Mouse (Mus musculus) lung, embryonic 14.5 days (tissue): Measurements from ENCODE around the gene Dnm1. TPM values are rescaled to one million over a fixed set of nuclear protein-coding genes. Genes with fewer than 3 reads are reported as not detected.

Experiments used
- ATAC-seq: fragments of 200-750 bp; cut with Nextera tagmentation; 2 replicates; pipeline ENCODE4 v1.8.0; 2017; ENCODE audit warnings: mild to moderate bottlenecking, moderate TSS enrichment, moderate library complexity; ENCODE audit not compliant: insufficient read depth
- DNase-seq: peaks from one replicate; pipeline ENCODE4 v3.0.0-alpha.2; 2015
- H3K27ac ChIP-seq: fragments of 300-500 bp; sonication (generic); 2 replicates; pipeline ENCODE4 v1.5.1; 2014; ENCODE audit warnings: low read depth, mild to moderate bottlenecking, moderate library complexity
- H3K27me3 ChIP-seq: fragments of 300-500 bp; sonication (generic); 2 replicates; pipeline ENCODE4 v1.6.1; 2014; ENCODE audit warnings: low read length, control low read depth; ENCODE audit not compliant: insufficient read depth
- H3K36me3 ChIP-seq: fragments of 300-500 bp; sonication (generic); 2 replicates; pipeline ENCODE4 v1.6.1; 2014; ENCODE audit warnings: control low read depth; ENCODE audit not compliant: insufficient read depth
- H3K4me1 ChIP-seq: fragments of 300-500 bp; sonication (generic); 2 replicates; pipeline ENCODE4 v1.6.1; 2014; ENCODE audit warnings: antibody characterized with exemption, control low read depth; ENCODE audit not compliant: insufficient read depth
- H3K4me2 ChIP-seq: fragments of 300-500 bp; sonication (generic); 2 replicates; pipeline ENCODE4 v1.6.1; 2014; ENCODE audit warnings: mild to moderate bottlenecking
- H3K4me3 ChIP-seq: fragments of 300-500 bp; sonication (generic); 2 replicates; pipeline ENCODE4 v1.5.1; 2014; ENCODE audit warnings: low read depth, low read length
- H3K9ac ChIP-seq: fragments of 300-500 bp; sonication (generic); 2 replicates; pipeline ENCODE4 v1.6.1; 2014
- H3K9me3 ChIP-seq: fragments of 300-500 bp; sonication (generic); 2 replicates; pipeline ENCODE4 v1.6.1; 2016; ENCODE audit warnings: low read depth, low read length, control low read depth
- CTCF ChIP-seq: IDR thresholded peaks from 2 replicates; pipeline ENCODE4 v1.5.1; 2016; ENCODE audit warnings: antibody characterized with exemption, low read depth
- WGBS: fragments of 180-500 bp; shearing (Covaris S2); extraction: QIAGEN DNeasy Blood & Tissue Kit; methylation state at CpG from one replicate; pipeline ENCODE4 v1.1.7; 2014; 5-methylcytosine and 5-hydroxymethylcytosine counted together
- polyA plus RNA-seq: library from polyadenylated mRNA; unstranded; fragments of >200 nt; fragmentation: Nextera tagmentation; extraction: Ambion mirVana; gene quantifications from 2 replicates; pipeline ENCODE4 v1.2.1, GENCODE M21; 2014

Gene Dnm1
- polyA plus RNA-seq, 1 experiment from 2014 or later, result 17.5 TPM

- no peak for TF ChIP-seq CTCF
- H3K27me3 ChIP-seq, result no peaks in the 10 kb centered on the region
- no peak overlapping the region for H3K4me3 ChIP-seq
- H3K4me1 ChIP-seq, result no peaks in the 10 kb centered on the region
- no peak overlapping the region for H3K9ac ChIP-seq
- H3K36me3 ChIP-seq, result no peaks in the 10 kb centered on the region
- H3K4me2 ChIP-seq, result no peak overlapping the region
- H3K27ac ChIP-seq, result no peak overlapping the region
- DNase-seq (no peak), ATAC-seq (no peak)
- H3K9me3 ChIP-seq, result no peaks in the 10 kb centered on the region
- 73% methylated on average over 14 of the region's 14 CpGs for WGBS
Measured at GRCm38 (mm10) chr2:32344598-32345321, 8.4 kb downstream of the Dnm1 start.

DNA sequence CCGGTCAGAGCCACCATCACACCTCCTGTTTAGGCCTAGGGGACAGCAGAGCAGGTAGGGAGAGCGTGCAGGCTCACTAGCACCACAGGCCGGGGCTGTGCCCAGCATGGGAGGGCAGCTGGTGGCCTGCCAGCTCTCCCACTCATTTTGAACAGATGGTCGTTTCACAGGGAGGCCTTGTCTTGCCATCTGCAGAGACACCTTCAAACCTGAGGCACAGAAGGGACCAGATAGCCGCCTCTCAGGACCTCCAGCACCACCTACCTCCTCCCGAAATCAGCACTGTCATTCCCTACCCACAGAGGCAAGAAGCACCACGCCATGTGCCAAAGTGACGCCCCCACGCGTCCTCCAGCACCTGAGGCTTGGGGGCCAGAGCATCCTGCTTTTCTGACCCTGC lies 9.1 kb downstream of the Dnm1 start:
- Histone ChIP-seq H3K27me3 (no peaks in the 10 kb centered on the region), H3K27ac (no peak overlapping the region), H3K4me3 (no peak overlapping the region), H3K9ac (no peak overlapping the region), H3K36me3 (0 out of 2 replicates have a peak, but pooled peaks cover under 1% of the 10 kb centered on the region), H3K4me1 (no peaks in the 10 kb centered on the region), H3K4me2 (no peak overlapping the region), H3K9me3 (no peaks in the 10 kb centered on the region)
- WGBS, result 73% methylated on average over 10 of the region's 10 CpGs
- no peak for TF ChIP-seq CTCF
- ATAC-seq (no peak), DNase-seq (no peak)

DNA sequence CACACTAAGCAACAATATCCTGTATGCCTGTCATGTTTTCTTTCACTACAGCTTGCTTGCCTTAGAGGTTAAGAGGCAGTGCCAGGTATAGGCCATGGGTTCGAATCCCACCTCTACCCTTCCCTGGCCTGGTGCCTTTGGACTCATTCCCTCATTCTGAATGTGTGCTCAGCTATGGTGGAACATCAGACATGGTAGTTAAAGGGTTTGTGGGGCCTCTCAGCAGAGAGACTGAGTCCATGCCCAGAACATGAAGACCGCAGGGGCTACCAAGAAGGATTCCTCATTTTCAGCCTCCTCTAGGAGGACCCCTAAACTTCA lies 9.8 kb downstream of the Dnm1 start:
- no peak overlapping the region for H3K9ac ChIP-seq
- H3K27me3 ChIP-seq, result no peaks in the 10 kb centered on the region
- no peak for TF ChIP-seq CTCF
- DNase-seq, result no peak
- no peaks in the 10 kb centered on the region for H3K9me3 ChIP-seq
- no peak overlapping the region for H3K4me2 ChIP-seq
- no peak for ATAC-seq
- 92% methylated on average over 2 of the region's 2 CpGs for WGBS
- no peak overlapping the region for H3K4me3 ChIP-seq
- no peak overlapping the region for H3K27ac ChIP-seq
- H3K36me3 ChIP-seq, result 0 out of 2 replicates have a peak, but pooled peaks cover 3% of the 10 kb centered on the region
- no peaks in the 10 kb centered on the region for H3K4me1 ChIP-seq

DNA sequence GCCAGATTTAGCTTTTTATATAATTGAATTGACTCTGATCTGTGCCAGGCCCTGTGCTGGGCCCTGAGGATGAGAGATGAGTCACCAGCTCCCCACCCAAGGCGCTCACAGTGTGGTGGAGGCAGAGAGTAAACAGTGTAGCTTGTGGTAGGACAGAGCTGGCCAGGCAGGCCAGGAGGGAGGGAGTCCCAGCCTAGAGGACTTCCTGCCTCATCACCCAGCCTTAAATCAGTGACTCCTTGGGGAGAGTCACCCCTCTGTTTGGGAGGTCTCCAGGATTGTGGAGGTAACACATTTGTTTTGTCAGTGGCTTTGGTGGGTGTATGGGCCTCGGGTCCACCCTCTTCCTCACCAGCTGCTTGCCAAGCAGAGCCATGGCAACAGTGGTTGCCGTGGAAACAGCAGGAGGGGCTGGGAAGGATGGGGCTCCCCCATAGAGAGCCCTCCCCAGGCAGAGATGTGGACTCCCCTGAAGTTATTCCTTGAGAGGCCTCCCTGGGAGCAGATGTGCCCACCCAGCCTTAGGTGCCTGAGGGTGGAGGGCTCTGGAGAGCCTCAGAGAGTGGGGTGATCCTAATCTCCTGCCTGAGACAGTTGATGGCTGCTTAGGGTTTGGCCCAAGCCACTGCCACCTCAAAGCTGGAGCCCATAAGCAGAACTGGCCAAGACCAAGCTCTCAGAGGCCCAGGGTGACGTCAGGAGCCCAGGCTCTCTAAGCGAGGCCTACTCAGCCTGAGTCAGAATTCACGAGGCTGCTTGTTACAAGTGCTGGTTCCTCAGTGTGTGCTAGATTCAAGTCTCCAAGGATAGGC lies 10.4 kb downstream of the Dnm1 start:
- H3K27ac ChIP-seq, result no peak overlapping the region
- DNase-seq, result no peak
- H3K9ac ChIP-seq, result no peak overlapping the region; the same call in 1 of the 2 replicates

DNA sequence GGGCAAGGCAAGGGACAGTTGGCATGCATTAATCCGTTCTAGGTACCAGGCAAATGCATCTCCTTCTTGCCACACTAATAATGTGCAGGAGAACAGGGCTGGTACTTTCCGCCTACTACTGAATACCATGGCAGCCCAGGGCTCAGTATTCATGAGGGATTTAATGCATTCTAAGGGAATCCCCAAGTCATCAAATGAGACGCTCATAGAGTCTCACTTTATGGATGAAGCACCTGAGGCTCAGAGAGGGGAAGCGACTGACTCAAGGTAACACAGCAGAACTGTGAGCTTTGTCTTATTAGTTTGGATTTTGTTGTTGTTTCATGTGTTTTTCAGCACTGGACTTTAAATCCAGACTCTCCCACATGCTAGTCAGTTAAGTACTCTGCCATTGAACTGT lies 11.1 kb downstream of the Dnm1 start:
- Histone ChIP-seq H3K36me3 (peaks cover 3% of the 10 kb centered on the region; the same call in 1 of the 2 replicates), H3K4me2 (no peak overlapping the region), H3K4me3 (no peak overlapping the region), H3K9me3 (no peaks in the 10 kb centered on the region), H3K27me3 (no peaks in the 10 kb centered on the region), H3K4me1 (no peaks in the 10 kb centered on the region), H3K9ac (no peak overlapping the region), H3K27ac (no peak overlapping the region)
- no peak for ATAC-seq
- DNase-seq, result no peak
- no peak for TF ChIP-seq CTCF
- 91% methylated on average over 4 of the region's 4 CpGs for WGBS

More for the DNA sequence above, 10.4 kb downstream of the Dnm1 start:
- 0 out of 2 replicates have a peak, but pooled peaks cover 3% of the 10 kb centered on the region for H3K36me3 ChIP-seq
- H3K4me3 ChIP-seq, result no peak overlapping the region
- no peaks in the 10 kb centered on the region for H3K27me3 ChIP-seq
- TF ChIP-seq CTCF, result no peak
- 66% methylated on average over 6 of the region's 6 CpGs for WGBS
- no peaks in the 10 kb centered on the region for H3K9me3 ChIP-seq
- no peak overlapping the region for H3K4me2 ChIP-seq
- H3K4me1 ChIP-seq, result no peaks in the 10 kb centered on the region
- no peak for ATAC-seq

GRCm38 (mm10) chr2:32341634-32341939 lies 11.6 kb downstream of the Dnm1 start:
- WGBS, result 77% methylated on average over 4 of the region's 4 CpGs
- DNase-seq, result no peak

GRCm38 (mm10) chr2:32340836-32341633 lies 12.1 kb downstream of the Dnm1 start:
- Histone ChIP-seq H3K27me3 (no peaks in the 10 kb centered on the region), H3K4me2 (no peak overlapping the region), H3K4me3 (no peak overlapping the region), H3K4me1 (no peaks in the 10 kb centered on the region), H3K9ac (no peak overlapping the region; the same call in 1 of the 2 replicates), H3K36me3 (peaks cover 3% of the 10 kb centered on the region; the same call in 1 of the 2 replicates), H3K27ac (no peak overlapping the region), H3K9me3 (no peaks in the 10 kb centered on the region)
- DNase-seq (no peak), ATAC-seq (no peak)
- TF ChIP-seq CTCF, result no peak
- 78% methylated on average over 13 of the region's 13 CpGs for WGBS

More at GRCm38 (mm10) chr2:32341634-32341939, 11.6 kb downstream of the Dnm1 start:
- Histone ChIP-seq H3K9me3 (no peaks in the 10 kb centered on the region), H3K27ac (no peak overlapping the region), H3K4me3 (no peak overlapping the region), H3K36me3 (peaks cover 3% of the 10 kb centered on the region; the same call in 1 of the 2 replicates), H3K9ac (no peak overlapping the region; the same call in 1 of the 2 replicates), H3K4me1 (no peaks in the 10 kb centered on the region), H3K4me2 (no peak overlapping the region), H3K27me3 (no peaks in the 10 kb centered on the region)
- no peak for TF ChIP-seq CTCF
- ATAC-seq, result no peak
